Mouse (Mus musculus): ENCODE data around the gene Prox2. TPM values are rescaled to one million over a fixed set of nuclear protein-coding genes. Genes with fewer than 3 reads are reported as not detected.

Prox2 gene
- total and polyA plus RNA-seq, 3 experiments, result 2.4 to 13.3 (median 4.5) TPM

- TF ChIP-seq TCF12 (IDR thresholded peaks at IDR 0.05; ENCODE audit: low read depth, low read length) (peak; percentile 52), SMC3 (IDR thresholded peaks at IDR 0.05; ENCODE audit: low read depth, low read length) (no peak), RCOR1 (conservative IDR thresholded peaks at IDR 0.05; ENCODE audit: low read depth, low read length) (no peak), ELF1 (IDR thresholded peaks at IDR 0.05; ENCODE audit: low read depth, low read length) (peak; percentile 79), USF2 (conservative IDR thresholded peaks at IDR 0.05; ENCODE audit: low read depth, low read length) (no peak), ZMIZ1 (IDR thresholded peaks at IDR 0.05; ENCODE audit: low read depth, low read length) (no peak), USF1 (IDR thresholded peaks at IDR 0.05; ENCODE audit: low read depth, low read length) (no peak), MEF2A (IDR thresholded peaks at IDR 0.05; ENCODE audit: borderline replicate concordance, low read depth, low read length) (peak; percentile 83), POLR2A (IDR thresholded peaks at IDR 0.05; ENCODE audit: low read depth, low read length) (no peak), NRF1 (IDR thresholded peaks at IDR 0.05; ENCODE audit: low read depth, low read length) (no peak), EP300 (IDR thresholded peaks at IDR 0.05; ENCODE audit: low read length) (peak; percentile 70), POLR2AphosphoS2 (IDR thresholded peaks at IDR 0.05; ENCODE audit: low read depth, low read length) (no peak), GABPA (IDR thresholded peaks at IDR 0.05; ENCODE audit: insufficient replicate concordance, low read depth, low read length) (no peak), TBP (conservative IDR thresholded peaks at IDR 0.05; ENCODE audit: low read depth, low read length) (no peak; the same call in 1 of the 2 replicates), MAFK (IDR thresholded peaks at IDR 0.05; ENCODE audit: insufficient replicate concordance, low read length) (no peak), BHLHE40 (IDR thresholded peaks at IDR 0.05; ENCODE audit: low read depth, low read length) (peak; percentile 63; the same call in 1 of the 2 replicates), JUND (conservative IDR thresholded peaks at IDR 0.05; ENCODE audit: low read depth, low read length) (peak; percentile 51), UBTF (IDR thresholded peaks at IDR 0.05; ENCODE audit: low read depth, low read length) (no peak), CHD2 (IDR thresholded peaks at IDR 0.05; ENCODE audit: low read length) (no peak), CTCF (conservative IDR thresholded peaks at IDR 0.05 in 1 of 2, IDR thresholded peaks at IDR 0.05 in 1 of 2; ENCODE audit: low read depth in 2 of 2, low read length in 2 of 2) (no peak), ETS1 (conservative IDR thresholded peaks at IDR 0.05; ENCODE audit: low read depth, low read length) (peak; percentile 74), SIN3A (IDR thresholded peaks at IDR 0.05; ENCODE audit: low read length) (peak; percentile 73), ZKSCAN1 (IDR thresholded peaks at IDR 0.05; ENCODE audit: borderline replicate concordance, low read depth, low read length) (no peak), IRF4 (IDR thresholded peaks at IDR 0.05; ENCODE audit: low read depth, low read length) (peak; percentile 68; the same call in 1 of the 2 replicates), MAZ (IDR thresholded peaks at IDR 0.05; ENCODE audit: low read depth, low read length) (no peak), HCFC1 (IDR thresholded peaks at IDR 0.05; ENCODE audit: low read depth, low read length) (no peak), KAT2A (IDR thresholded peaks at IDR 0.05; ENCODE audit: insufficient replicate concordance, low read length) (no peak), NELFE (IDR thresholded peaks at IDR 0.05; ENCODE audit: low read depth, low read length) (no peak), MXI1 (IDR thresholded peaks at IDR 0.05; ENCODE audit: low read depth, low read length) (peak; percentile 47; the same call in 1 of the 2 replicates), MYC (IDR thresholded peaks at IDR 0.05; ENCODE audit: low read depth, low read length) (peak; percentile 60), ZC3H11A (IDR thresholded peaks at IDR 0.05; ENCODE audit: low read depth, low read length) (no peak), CHD1 (IDR thresholded peaks at IDR 0.05; ENCODE audit: low read depth, low read length) (no peak), PAX5 (IDR thresholded peaks at IDR 0.05; ENCODE audit: low read length) (no peak), MAX (IDR thresholded peaks at IDR 0.05; ENCODE audit: low read length) (peak; percentile 53; the same call in 1 of the 2 replicates), ZNF384 (IDR thresholded peaks at IDR 0.05; ENCODE audit: low read depth, low read length) (no peak), RAD21 (IDR thresholded peaks at IDR 0.05; ENCODE audit: low read depth, low read length) (no peak), JUN (IDR thresholded peaks at IDR 0.05; ENCODE audit: insufficient read depth, low read depth, low read length) (peak; percentile 39), E2F4 (IDR thresholded peaks at IDR 0.05; ENCODE audit: insufficient replicate concordance, low read depth, low read length) (no peak)
- dilution Hi-C loops (cut with MboI; ENCODE audit: extremely low pct_ligation_motif_present, extremely low pct_unique_long_range_greater_than_20kb, low sequenced_read_pairs), result no loop called here
- Histone ChIP-seq H3K79me2 (replicated peaks; ENCODE audit: control insufficient read depth, extremely low read depth, insufficient read depth, poor library complexity, severe bottlenecking) (peaks cover 18% of the 10 kb centered on the region), H3K4me1 (ENCODE audit: control insufficient read depth in 1 of 2, insufficient read depth in 2 of 2) (peaks cover 23 to 68% of the 10 kb centered on the region in 2 experiments), H3K27ac (ENCODE audit: insufficient read depth, low read depth) (no peak overlapping the region), H3K36me3 (replicated peaks in 1 of 2; ENCODE audit: control insufficient read depth in 1 of 2, insufficient read depth in 1 of 2, low read length in 1 of 2) (peaks cover 15 to 33% of the 10 kb centered on the region in 2 experiments), H3K4me2 (ENCODE audit: insufficient read depth, low read depth, poor library complexity, severe bottlenecking) (no peak overlapping the region; the same call in 1 of the 2 replicates), H3K4me3 (replicated peaks in 1 of 3; ENCODE audit: low read depth in 2 of 3, low read length in 2 of 3, poor library complexity in 1 of 3) (no peak overlapping the region), H3K9ac (ENCODE audit: insufficient read depth, low read depth) (no peak overlapping the region), H3K9me3 (replicated peaks; ENCODE audit: low read length) (peaks cover 5% of the 10 kb centered on the region), H3K27me3 (replicated peaks) (no peaks in the 10 kb centered on the region)
- peak; percentile 79 for DNase-seq (ENCODE audit: extremely low read depth)
- in situ Hi-C loops (cut with MboI; ENCODE audit: low pct_ligation_motif_present, low pct_unique_long_range_greater_than_20kb, low sequenced_read_pairs), result no loop called here
Observed at GRCm38 (mm10) chr12:85101521-85102106, 8.9 kb downstream of the Prox2 start.

Data from CH12.LX (cell line).